Mouse (Mus musculus) thymus, adult 2 months (tissue): ENCODE data around the gene 1700034I23Rik.
"Not testable (repeated sequence)": the region's sequence is repeated elsewhere in the genome, so short reads cannot be mapped to it uniquely, and the experiment has no call there.

ENCODE experiments used
- CTCF ChIP-seq: fragments of 200-500 bp; IDR thresholded peaks from 2 replicates; pipeline ENCODE4 v1.5.1; 2012; ENCODE audit warnings: mild to moderate bottlenecking, control low read depth, low read length, moderate library complexity, borderline replicate concordance; ENCODE audit not compliant: control insufficient read depth, poor library complexity, insufficient read depth; ENCODE audit errors: extremely low read depth
- POLR2A ChIP-seq: fragments of 200-500 bp; IDR thresholded peaks from 2 replicates; pipeline ENCODE4 v1.6.1; 2012; ENCODE audit warnings: mild to moderate bottlenecking, low read length, control low read depth, moderate library complexity; ENCODE audit not compliant: control insufficient read depth, poor library complexity, insufficient read depth; ENCODE audit errors: extremely low read depth

DNA sequence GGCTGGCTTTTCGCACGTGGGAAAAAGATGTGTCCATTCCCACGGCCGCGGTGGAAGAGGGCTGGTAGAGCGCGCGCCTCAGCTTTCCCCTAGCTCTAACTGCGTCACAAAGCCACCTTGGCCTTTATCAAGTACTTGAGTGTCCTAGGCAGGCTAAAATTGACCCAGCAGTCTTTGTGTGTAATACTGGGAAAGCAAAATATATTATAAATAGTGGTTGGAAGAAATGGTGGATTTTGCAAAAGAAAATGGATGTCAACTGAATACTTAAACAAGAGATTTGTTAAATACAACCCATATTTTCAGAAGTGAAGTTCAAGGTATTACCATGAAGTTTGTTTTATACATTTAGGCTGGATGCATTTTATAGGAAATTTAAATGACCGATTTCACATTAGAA, at the start of gene 1700034I23Rik:
- TF ChIP-seq POLR2A, CTCF: not testable (repeated sequence)
